Mouse (Mus musculus): ENCODE data around the gene Il27.

Gene Il27

GRCm38 (mm10) chr7:126606611-126607010 is 11.9 kb upstream of the Il27 start:
- no peak for DNase-seq (ENCODE audit: low spot score in 2 of 2)

- DNase-seq (ENCODE audit: low spot score in 2 of 2) = no peak
Observed at GRCm38 (mm10) chr7:126602650-126603049, 7.9 kb upstream of the Il27 start.

GRCm38 (mm10) chr7:126601896-126602295 is 7.2 kb upstream of the Il27 start:
- DNase-seq (ENCODE audit: low spot score in 2 of 2) = no peak

GRCm38 (mm10) chr7:126598919-126599318 is 4.2 kb upstream of the Il27 start:
- DNase-seq (ENCODE audit: low spot score in 2 of 2) = no peak

GRCm38 (mm10) chr7:126596414-126596813 is 1.7 kb upstream of the Il27 start:
- DNase-seq (ENCODE audit: low spot score in 2 of 2) = no peak

GRCm38 (mm10) chr7:126595890-126596289 is 1.1 kb upstream of the Il27 start:
- no peak for DNase-seq (ENCODE audit: low spot score in 2 of 2)

GRCm38 (mm10) chr7:126587779-126588178 is 7.0 kb downstream of the Il27 start:
- DNase-seq (ENCODE audit: low spot score in 2 of 2) = peak in 1 of 2 experiments; percentile 32

GRCm38 (mm10) chr7:126586839-126587238 is 7.9 kb downstream of the Il27 start:
- DNase-seq (ENCODE audit: low spot score in 2 of 2) = no peak

GRCm38 (mm10) chr7:126585717-126586116 is 9.0 kb downstream of the Il27 start, which contains the start of gene Cln3:
Cln3 (minus strand) TSS chr7:126585817.
- DNase-seq (ENCODE audit: low spot score in 2 of 2) = no peak

- DNase-seq (ENCODE audit: low spot score in 2 of 2) = no peak
Observed at GRCm38 (mm10) chr7:126584506-126584977, 10.2 kb downstream of the Il27 start, which contains the start of gene Apobr. Apobr (plus strand) TSS chr7:126584942.

- DNase-seq (ENCODE audit: low spot score in 2 of 2) = no peak
Observed at GRCm38 (mm10) chr7:126583761-126584160, 11.0 kb downstream of the Il27 start.

GRCm38 (mm10) chr7:126583251-126583709 is 11.5 kb downstream of the Il27 start:
- peak; percentile 74 to 80 for DNase-seq (ENCODE audit: low spot score in 2 of 2)

- peak in 1 of 2 experiments; percentile 35 for DNase-seq (ENCODE audit: low spot score in 2 of 2)
Observed at GRCm38 (mm10) chr7:126582759-126583158, 12.0 kb downstream of the Il27 start.

GRCm38 (mm10) chr7:126581661-126582060 is 13.1 kb downstream of the Il27 start:
- no peak for DNase-seq (ENCODE audit: low spot score in 2 of 2)

GRCm38 (mm10) chr7:126579172-126579571 is 15.6 kb downstream of the Il27 start:
- peak in 1 of 2 experiments; percentile 49 for DNase-seq (ENCODE audit: low spot score in 2 of 2)

GRCm38 (mm10) chr7:126576946-126577345 is 17.8 kb downstream of the Il27 start:
- no peak for DNase-seq (ENCODE audit: low spot score in 2 of 2)

GRCm38 (mm10) chr7:126566094-126566765 is 28.5 kb downstream of the Il27 start, which contains the start of gene Eif3c:
Eif3c (minus strand) TSS chr7:126566411.
- peak; percentile 78 to 82 for DNase-seq (ENCODE audit: low spot score in 2 of 2)

- no peak for DNase-seq (ENCODE audit: low spot score in 2 of 2)
Observed at GRCm38 (mm10) chr7:126565693-126566092, 29.0 kb downstream of the Il27 start.

- no peak for DNase-seq (ENCODE audit: low spot score in 2 of 2)
Observed at GRCm38 (mm10) chr7:126556635-126557034, 38.1 kb downstream of the Il27 start.

- DNase-seq (ENCODE audit: low spot score in 2 of 2) = no peak
Observed at GRCm38 (mm10) chr7:126554796-126555195, 39.9 kb downstream of the Il27 start.

GRCm38 (mm10) chr7:126545631-126546030 is 49.1 kb downstream of the Il27 start:
- no peak for DNase-seq (ENCODE audit: low spot score in 2 of 2)

GRCm38 (mm10) chr7:126541661-126542060 is 53.1 kb downstream of the Il27 start:
- no peak for DNase-seq (ENCODE audit: low spot score in 2 of 2)
